Mouse (Mus musculus) kidney, postnatal 14 days (tissue): ENCODE measurements around the gene Gpr180.

ENCODE experiments used
- DNase-seq: peaks from one replicate; pipeline ENCODE4 v3.0.0; 2022; ENCODE audit warnings: mixed read lengths

Gpr180 gene

DNA sequence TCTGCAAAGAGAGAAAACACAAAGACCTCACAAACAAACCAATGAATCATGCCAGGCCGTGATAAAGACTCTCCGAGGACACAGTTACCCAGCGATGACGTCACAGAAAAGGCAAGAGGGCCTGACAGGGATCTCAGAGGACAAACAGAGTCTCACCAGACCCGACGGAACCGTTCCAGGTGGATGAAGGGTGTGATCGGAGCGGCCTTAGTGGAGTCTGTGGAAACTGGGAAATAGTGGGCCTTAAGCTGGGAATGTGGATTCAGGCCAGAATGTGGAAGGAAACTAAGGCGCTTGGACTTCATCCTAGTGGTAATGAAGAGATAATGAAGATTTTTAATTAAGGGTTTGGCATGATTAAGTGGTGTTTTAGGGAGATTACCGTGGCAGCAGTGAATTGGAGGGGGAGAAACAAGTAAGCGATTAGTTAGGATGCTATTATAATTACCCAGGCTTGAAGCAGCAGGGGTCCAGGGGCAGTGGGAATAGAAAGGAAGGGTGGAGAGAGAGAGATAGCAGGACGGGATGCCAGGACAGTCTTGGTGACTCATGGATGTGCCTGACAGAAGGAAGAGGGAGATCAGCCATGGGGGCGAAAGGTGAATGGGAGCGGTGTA lies 75.3 kb downstream of the Gpr180 start:
- DNase-seq = no peak
